Mouse (Mus musculus) layer of hippocampus, postnatal 25 days (tissue): Measurements from ENCODE around the gene Sept14. TPM values are rescaled to one million over a fixed set of nuclear protein-coding genes. Genes with fewer than 3 reads are reported as not detected.

Experiments used
- DNase-seq, 2 experiments: peaks; one replicate each; pipeline ENCODE4 v3.0.0; 2022; ENCODE audit warnings: mixed read lengths in 2 of 2, low spot score in 1 of 2; ENCODE audit errors: extremely low spot score in 1 of 2
- total RNA-seq, 2 experiments: library from RNA; stranded (reverse); gene quantifications; 2 replicates each; pipeline ENCODE4 v1.2.3; 2021

The Sept14 gene
- total RNA-seq, 2 experiments from 2014 or later, result not detected

GRCm38 (mm10) chr5:129670036-129670458 lies 38.3 kb downstream of the Sept14 start, which contains the start of gene Zfp11:
Zfp11 (minus strand) TSS chr5:129670099.
- DNase-seq, result peak; percentile 79 to 83

DNA sequence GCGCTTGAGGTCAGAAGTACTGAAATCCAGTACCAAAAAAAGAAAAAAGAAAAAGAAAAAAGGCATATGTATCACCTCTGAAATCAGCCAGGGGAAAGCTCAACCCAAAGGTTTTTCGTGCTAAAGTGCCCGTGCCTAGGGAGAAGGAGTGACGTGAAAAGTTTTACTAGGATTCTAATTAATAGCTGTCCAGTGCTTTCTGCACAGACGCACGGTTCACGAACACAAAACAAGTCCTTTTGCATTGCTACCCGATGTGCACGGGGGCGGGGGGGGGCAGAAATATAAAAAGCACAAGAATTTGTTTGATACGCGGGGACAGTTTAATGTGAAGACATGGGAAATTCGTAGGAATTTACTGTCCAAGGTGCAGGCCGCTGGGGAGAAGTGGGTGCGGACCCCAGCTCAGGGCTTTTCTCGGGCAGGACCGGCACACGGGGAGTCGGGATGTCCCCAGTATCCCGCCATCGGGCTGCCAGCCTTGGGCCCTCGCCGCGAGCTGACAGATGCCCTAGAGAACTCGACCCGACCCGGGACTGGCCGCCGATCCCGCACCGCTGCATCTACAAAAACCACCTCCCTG lies 38.8 kb downstream of the Sept14 start:
- DNase-seq, result no peak

DNA sequence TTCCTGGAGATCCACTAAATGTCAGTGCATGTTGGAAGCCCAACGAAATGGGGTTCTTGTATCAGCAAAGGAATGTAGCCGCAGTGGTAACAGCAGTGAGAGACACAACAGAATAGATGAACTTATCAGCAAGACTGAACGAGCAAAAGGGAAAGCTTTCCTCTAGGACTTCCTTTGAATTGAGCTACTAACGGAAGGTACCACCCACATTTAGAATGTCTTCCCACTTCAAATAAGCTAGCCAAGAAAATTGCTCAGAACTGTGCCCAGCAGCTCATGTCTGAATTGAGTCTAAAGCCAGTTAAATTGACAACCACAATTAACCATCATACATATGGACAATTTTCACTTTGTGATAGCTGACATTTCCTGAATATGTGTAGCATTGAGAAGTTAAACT lies 40.5 kb downstream of the Sept14 start:
- no peak for DNase-seq

- no peak for DNase-seq
Observed at GRCm38 (mm10) chr5:129666271-129666909, 41.9 kb downstream of the Sept14 start.

GRCm38 (mm10) chr5:129664090-129664489 lies 44.2 kb downstream of the Sept14 start:
- DNase-seq, result no peak

- DNase-seq, result no peak
Observed at GRCm38 (mm10) chr5:129657931-129658330, 50.4 kb downstream of the Sept14 start.

DNA sequence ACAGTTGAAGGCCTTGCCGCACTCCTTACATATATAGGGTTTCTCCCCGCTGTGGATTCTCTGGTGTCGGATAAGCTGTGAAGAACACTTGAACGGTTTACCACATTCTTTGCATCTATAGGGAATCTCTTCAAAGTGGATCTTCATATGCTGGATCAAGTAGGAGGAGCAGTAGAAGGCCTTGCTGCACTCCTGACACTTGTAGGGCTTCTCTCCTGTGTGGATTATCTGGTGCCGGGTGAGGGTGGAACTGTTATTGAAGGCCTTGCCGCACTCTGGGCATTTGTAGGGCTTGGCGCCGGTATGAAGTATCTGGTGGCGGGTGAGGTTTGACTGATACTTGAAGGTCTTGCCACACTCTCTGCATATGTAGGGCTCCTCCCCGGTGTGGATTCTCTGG lies 51.3 kb downstream of the Sept14 start:
- DNase-seq, result no peak

GRCm38 (mm10) chr5:129650858-129651257 lies 57.5 kb downstream of the Sept14 start:
- DNase-seq, result no peak

Other genes with a start within 250 kb of the Sept14 start
- gene Sfswap, start 207.3 kb downstream of the Sept14 start, total RNA-seq, result 100 to 1,000 TPM; 100 to 139 TPM
- 100 to 1,000 TPM; 125 to 126 TPM for gene Mmp17, start 124.3 kb downstream of the Sept14 start, total RNA-seq
- gene Zfp11, start 38.4 kb downstream of the Sept14 start, total RNA-seq, result 1 to 10 TPM; 6.9 to 7.3 TPM
- 10 to 100 TPM; 78.8 to 81.4 TPM for gene Mrps17, start 7.0 kb upstream of the Sept14 start, total RNA-seq
- 10 to 100 TPM; 79.5 to 89.7 TPM for gene Nipsnap2, start 16.6 kb upstream of the Sept14 start, total RNA-seq
- gene Psph, start 78.9 kb upstream of the Sept14 start, total RNA-seq, result 10 to 100 TPM; 26.8 to 32.5 TPM
- 10 to 100 TPM; 19.8 to 21.2 TPM for gene Sumf2, start 138.5 kb upstream of the Sept14 start, total RNA-seq
- 100 to 1,000 TPM; 407 to 478 TPM for gene Chchd2, start 179.0 kb upstream of the Sept14 start, total RNA-seq
- gene Zbed5, start 187.2 kb upstream of the Sept14 start, total RNA-seq, result 1 to 10 TPM; 4.9 to 6.0 TPM
- 10 to 100 TPM; 19.3 to 25.6 TPM for gene Phkg1, start 190.0 kb upstream of the Sept14 start, total RNA-seq
- 1 to 10 TPM; 1.7 to 3.5 TPM for gene Nupr1l, start 200.0 kb upstream of the Sept14 start, total RNA-seq
- 10 to 100 TPM; 40.5 to 45.8 TPM for gene Vkorc1l1, start 233.5 kb upstream of the Sept14 start, total RNA-seq